Mouse (Mus musculus) lung, postnatal 0 days (tissue): ENCODE data around the gene Laptm5. TPM values are rescaled to one million over a fixed set of nuclear protein-coding genes. Genes with fewer than 3 reads are reported as not detected.

Experiments used
- ATAC-seq: fragments of 200-750 bp; cut with Nextera tagmentation; 2 replicates; pipeline ENCODE4 v1.8.0; 2017; ENCODE audit warnings: moderate library complexity
- DNase-seq: peaks from one replicate; pipeline ENCODE4 v3.0.0-alpha.2; 2016; ENCODE audit warnings: low spot score
- H3K27ac ChIP-seq: fragments of 300-500 bp; sonication (generic); 2 replicates; pipeline ENCODE4 v1.5.1; 2014; ENCODE audit warnings: antibody characterized with exemption, mild to moderate bottlenecking, low read length, mixed read lengths
- H3K27me3 ChIP-seq: fragments of 300-500 bp; sonication (generic); replicated peaks from 2 replicates; pipeline ENCODE4 v1.6.1; 2014; ENCODE audit warnings: low read length, mixed read lengths; ENCODE audit not compliant: insufficient read depth
- H3K36me3 ChIP-seq: fragments of 300-500 bp; sonication (generic); 2 replicates; pipeline ENCODE4 v1.6.1; 2014; ENCODE audit warnings: low read length, mixed read lengths; ENCODE audit not compliant: insufficient read depth
- H3K4me1 ChIP-seq: fragments of 300-500 bp; sonication (generic); 2 replicates; pipeline ENCODE4 v1.6.1; 2014; ENCODE audit warnings: antibody characterized with exemption, low read depth, low read length, mixed read lengths; ENCODE audit not compliant: insufficient read depth
- H3K4me2 ChIP-seq: fragments of 300-500 bp; sonication (generic); replicated peaks from 2 replicates; pipeline ENCODE4 v1.6.1; 2014; ENCODE audit warnings: low read depth, mild to moderate bottlenecking, low read length, moderate library complexity, mixed read lengths
- H3K4me3 ChIP-seq: fragments of 300-500 bp; sonication (generic); 2 replicates; pipeline ENCODE4 v1.5.1; 2014; ENCODE audit warnings: low read depth, low read length
- H3K9ac ChIP-seq: fragments of 300-500 bp; sonication (generic); replicated peaks from 2 replicates; pipeline ENCODE4 v1.6.1; 2014; ENCODE audit warnings: low read depth, mild to moderate bottlenecking
- H3K9me3 ChIP-seq: fragments of 300-500 bp; sonication (generic); 2 replicates; pipeline ENCODE4 v1.6.1; 2016; ENCODE audit warnings: low read length, mixed read lengths
- CTCF ChIP-seq: IDR thresholded peaks from 2 replicates; pipeline ENCODE4 v1.5.1; 2016; ENCODE audit warnings: antibody characterized with exemption, mild to moderate bottlenecking
- EP300 ChIP-seq: IDR thresholded peaks from 2 replicates; pipeline ENCODE4 v1.6.1; 2016; ENCODE audit warnings: antibody characterized with exemption, mild to moderate bottlenecking, control low read depth
- WGBS: fragments of 180-500 bp; shearing (Covaris S2); extraction: QIAGEN DNeasy Blood & Tissue Kit; methylation state at CpG from one replicate; pipeline ENCODE4 v1.1.7; 2014; 5-methylcytosine and 5-hydroxymethylcytosine counted together
- polyA plus RNA-seq: library from polyadenylated mRNA; unstranded; fragments of >200 nt; fragmentation: Nextera tagmentation; extraction: Ambion mirVana; gene quantifications from 2 replicates; pipeline ENCODE4 v1.2.1, GENCODE M21; 2015

Gene Laptm5
- polyA plus RNA-seq, 1 experiment from 2014 or later: 98.8 TPM

DNA sequence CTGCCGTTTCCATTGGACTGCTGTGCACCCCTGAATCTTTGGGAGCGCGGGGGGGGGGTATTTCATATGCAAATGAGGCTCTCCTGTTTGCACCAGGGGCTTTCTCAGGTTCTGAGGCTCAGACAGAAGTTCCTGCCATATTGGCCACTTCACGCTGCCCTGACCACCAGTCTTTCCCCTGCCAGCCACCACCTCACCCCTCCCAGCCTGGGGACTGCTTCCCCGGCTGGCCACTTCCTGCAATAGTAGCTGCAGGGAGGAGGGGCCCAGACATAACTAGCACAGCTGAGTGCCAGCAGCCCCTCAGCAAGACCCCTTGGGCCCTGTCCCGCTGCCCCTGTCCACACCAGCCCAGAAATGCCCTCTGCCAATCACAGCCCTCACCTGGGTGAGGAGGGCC is 13.3 kb downstream of the Laptm5 start:
- H3K27ac ChIP-seq: no peak overlapping the region
- WGBS: 53% methylated on average over 6 of the region's 6 CpGs
- DNase-seq: no peak
- no peak for TF ChIP-seq CTCF
- TF ChIP-seq EP300: no peak
- ATAC-seq: no peak
- no peaks in the 10 kb centered on the region for H3K27me3 ChIP-seq
- no peak overlapping the region for H3K4me3 ChIP-seq
- no peak overlapping the region for H3K4me2 ChIP-seq
- no peaks in the 10 kb centered on the region for H3K4me1 ChIP-seq
- no peaks in the 10 kb centered on the region for H3K36me3 ChIP-seq
- H3K9ac ChIP-seq: no peak overlapping the region
- H3K9me3 ChIP-seq: no peaks in the 10 kb centered on the region

DNA sequence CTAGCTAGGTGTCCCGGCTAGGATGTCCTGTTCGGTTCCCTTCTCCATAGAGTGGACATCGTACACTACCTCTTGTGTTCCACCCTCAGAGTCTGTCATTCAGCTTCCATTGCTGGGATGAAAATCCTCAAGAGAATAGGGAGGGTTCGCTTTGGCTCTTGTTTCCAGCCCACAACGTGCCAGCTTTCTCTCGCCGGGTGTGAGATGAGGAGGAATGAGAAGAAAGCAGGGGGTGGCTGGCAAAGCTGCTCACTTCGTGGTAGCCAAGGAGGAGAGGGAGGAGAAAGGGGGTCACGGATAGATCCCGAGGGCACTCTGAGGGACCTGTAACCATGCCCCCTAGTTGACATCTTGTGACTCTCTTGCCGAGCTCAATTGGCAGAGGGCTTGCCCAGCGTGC is 14.9 kb downstream of the Laptm5 start:
- no peak overlapping the region for H3K4me2 ChIP-seq
- H3K36me3 ChIP-seq: no peaks in the 10 kb centered on the region
- H3K4me1 ChIP-seq: no peaks in the 10 kb centered on the region
- DNase-seq (no peak), ATAC-seq (no peak)
- H3K27ac ChIP-seq: no peak overlapping the region
- H3K9ac ChIP-seq: no peak overlapping the region
- WGBS: 78% methylated on average over 12 of the region's 12 CpGs
- no peaks in the 10 kb centered on the region for H3K9me3 ChIP-seq
- no peaks in the 10 kb centered on the region for H3K27me3 ChIP-seq
- H3K4me3 ChIP-seq: no peak overlapping the region
- TF ChIP-seq EP300 (no peak), CTCF (no peak)

DNA sequence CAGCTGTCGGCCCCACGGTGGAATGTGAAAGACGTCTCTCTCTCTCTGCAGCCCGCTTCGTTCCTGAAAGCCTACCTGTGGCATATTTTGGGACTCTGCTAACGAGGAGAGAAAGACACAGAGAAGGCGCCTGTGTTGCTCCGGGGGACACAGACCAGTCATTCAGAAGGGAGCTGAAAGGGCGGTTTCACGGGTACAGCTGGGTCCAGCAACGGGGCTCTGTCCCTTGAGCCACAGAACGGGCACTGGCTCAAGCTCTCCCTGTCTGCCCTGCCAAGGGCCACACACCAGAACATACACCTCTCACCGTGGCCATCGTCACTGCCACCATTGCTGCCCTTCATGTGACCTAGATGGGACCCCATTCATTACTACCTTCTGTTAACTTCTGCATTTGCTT is 29.7 kb downstream of the Laptm5 start:
- H3K9ac ChIP-seq: no peak overlapping the region
- no peaks in the 10 kb centered on the region for H3K9me3 ChIP-seq
- H3K4me3 ChIP-seq: no peak overlapping the region
- H3K4me1 ChIP-seq: no peaks in the 10 kb centered on the region
- no peak for DNase-seq
- no peaks in the 10 kb centered on the region for H3K36me3 ChIP-seq
- no peak for TF ChIP-seq CTCF
- no peak for TF ChIP-seq EP300
- 38% methylated on average over 14 of the region's 14 CpGs for WGBS
- no peaks in the 10 kb centered on the region for H3K27me3 ChIP-seq
- no peak overlapping the region for H3K4me2 ChIP-seq
- no peak overlapping the region for H3K27ac ChIP-seq
- ATAC-seq: no peak

DNA sequence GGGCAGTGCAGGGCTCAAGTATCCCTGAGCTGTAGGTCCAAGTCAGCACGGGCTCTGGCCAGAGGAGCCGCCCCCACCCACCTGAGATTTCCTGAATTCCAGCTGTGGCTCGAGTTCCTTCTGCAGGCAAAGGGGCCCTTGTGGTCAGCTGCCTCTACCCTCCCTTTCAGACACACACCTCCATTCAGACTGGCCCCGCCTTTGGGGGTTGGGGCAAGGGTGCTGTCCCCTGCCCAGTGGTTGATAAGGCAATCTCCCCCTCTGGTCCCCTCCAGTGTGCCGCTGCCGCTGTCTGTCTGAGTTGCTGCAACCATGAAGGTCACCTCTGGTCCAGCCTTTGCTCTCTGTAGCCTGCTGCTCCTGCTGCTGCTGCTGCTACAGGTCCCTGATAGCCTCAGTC is 31.2 kb downstream of the Laptm5 start, which contains the start of gene Matn1:
Gene Matn1 (plus strand): TSS at position 274 of the 400 bp plus-strand sequence.
- no peak within 1 kb of the TSS for H3K4me2 ChIP-seq
- 25% methylated on average over 6 of the region's 6 CpGs for WGBS
- TF ChIP-seq EP300 (no peak), CTCF (no peak)

DNA sequence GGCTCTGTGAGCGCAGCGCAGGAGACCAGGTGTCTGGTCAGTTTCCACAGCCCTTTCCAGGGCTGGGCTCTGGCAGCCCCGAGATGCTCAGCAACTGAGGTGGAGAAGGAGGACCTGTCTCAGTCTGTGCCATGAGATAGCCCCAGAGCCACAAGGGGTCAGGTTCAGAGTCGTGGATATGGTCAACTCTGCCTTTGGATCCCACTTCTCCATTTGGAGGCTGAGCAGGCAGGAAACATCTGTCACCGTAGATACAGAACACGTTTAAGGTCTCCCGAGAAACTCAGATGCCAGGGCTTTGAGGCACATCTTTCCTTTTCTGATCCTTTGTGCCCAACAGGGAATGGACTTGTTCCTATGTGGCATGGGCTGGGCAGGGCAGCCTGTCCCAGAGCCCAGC is 31.9 kb downstream of the Laptm5 start:
- ATAC-seq: no peak
- 64% methylated on average over 7 of the region's 7 CpGs for WGBS
- Histone ChIP-seq H3K4me3 (no peak overlapping the region), H3K4me2 (no peak overlapping the region), H3K9me3 (no peaks in the 10 kb centered on the region), H3K9ac (no peak overlapping the region), H3K27me3 (no peaks in the 10 kb centered on the region), H3K36me3 (no peaks in the 10 kb centered on the region), H3K27ac (no peak overlapping the region), H3K4me1 (no peaks in the 10 kb centered on the region)
- TF ChIP-seq CTCF (no peak), EP300 (no peak)
- DNase-seq: no peak

More for the DNA sequence above, 31.2 kb downstream of the Laptm5 start, which contains the start of gene Matn1:
- ATAC-seq (0 out of 2 replicates have a peak, but pooled peaks have one; percentile 16), DNase-seq (no peak)
- Histone ChIP-seq H3K27ac (no peak within 1 kb of the TSS), H3K9ac (no peak within 1 kb of the TSS), H3K9me3 (no peaks in the 10 kb centered on the region), H3K27me3 (no peaks in the 10 kb centered on the region), H3K4me1 (no peaks in the 10 kb centered on the region), H3K36me3 (no peaks in the 10 kb centered on the region), H3K4me3 (no peak within 1 kb of the TSS)

DNA sequence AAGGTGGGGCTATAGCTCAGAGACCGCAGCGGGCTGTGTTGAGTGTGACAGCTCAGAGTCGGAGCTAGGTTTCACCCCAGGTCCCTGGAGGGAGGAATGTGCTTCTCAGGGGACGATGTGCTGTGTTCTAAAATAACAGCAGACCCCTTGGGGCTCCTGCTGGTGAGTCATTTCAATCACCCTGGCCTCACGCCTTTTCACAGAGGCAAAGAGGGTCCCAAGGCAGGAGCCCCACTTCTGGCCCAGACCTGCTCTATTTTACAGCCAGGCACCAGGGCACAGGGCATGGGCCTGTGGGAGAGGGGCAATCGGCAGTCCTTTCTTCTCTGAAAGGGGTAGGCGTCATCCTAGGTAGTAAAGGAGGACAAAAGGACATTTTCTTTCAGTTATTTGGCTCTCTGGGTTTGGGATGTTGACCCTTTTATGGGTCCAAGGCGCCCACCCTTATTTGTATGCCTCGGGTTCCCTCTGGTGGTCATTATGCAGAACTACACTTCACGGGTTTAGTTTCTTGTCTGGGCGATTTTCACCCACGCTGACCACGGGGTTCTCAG is 34.2 kb downstream of the Laptm5 start:
- Histone ChIP-seq H3K4me3 (no peak overlapping the region), H3K27ac (no peak overlapping the region), H3K27me3 (no peaks in the 10 kb centered on the region), H3K36me3 (no peaks in the 10 kb centered on the region), H3K9ac (no peak overlapping the region), H3K9me3 (no peaks in the 10 kb centered on the region), H3K4me2 (no peak overlapping the region), H3K4me1 (no peaks in the 10 kb centered on the region)
- DNase-seq (peak; percentile 40), ATAC-seq (no peak)
- TF ChIP-seq CTCF: peak; percentile 82
- TF ChIP-seq EP300: no peak
- 20% methylated on average over 13 of the region's 13 CpGs for WGBS

DNA sequence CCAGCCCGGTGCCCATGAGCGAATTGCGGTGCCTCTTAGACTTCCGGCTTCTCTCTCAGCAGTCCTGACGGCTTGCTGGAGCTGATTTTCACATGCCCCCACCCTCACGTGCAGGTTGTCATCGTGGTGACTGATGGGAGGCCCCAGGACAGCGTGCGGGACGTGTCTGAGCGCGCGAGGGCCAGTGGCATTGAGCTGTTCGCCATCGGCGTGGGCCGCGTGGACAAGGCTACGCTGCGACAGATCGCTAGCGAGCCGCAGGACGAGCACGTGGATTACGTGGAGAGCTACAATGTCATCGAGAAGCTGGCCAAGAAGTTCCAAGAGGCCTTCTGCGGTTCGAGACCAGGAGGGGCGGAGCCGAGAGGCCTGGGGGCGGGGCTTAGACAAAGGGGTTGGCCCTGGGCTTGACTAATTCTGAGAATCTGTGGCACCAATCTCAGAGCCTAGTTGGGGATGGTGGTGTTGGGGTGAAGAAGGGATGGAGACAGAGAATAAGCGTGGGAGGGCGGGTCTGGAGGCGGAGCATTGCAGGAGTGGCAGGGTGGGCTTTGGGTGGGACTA is 37.0 kb downstream of the Laptm5 start:
- ATAC-seq (no peak), DNase-seq (no peak)
- WGBS: 75% methylated on average over 35 of the region's 35 CpGs
- no peak overlapping the region for H3K4me3 ChIP-seq
- TF ChIP-seq CTCF: no peak
- no peak overlapping the region for H3K9ac ChIP-seq
- H3K36me3 ChIP-seq: no peaks in the 10 kb centered on the region
- no peaks in the 10 kb centered on the region for H3K9me3 ChIP-seq
- H3K4me1 ChIP-seq: no peaks in the 10 kb centered on the region
- H3K27me3 ChIP-seq: peaks cover 5% of the 10 kb centered on the region; the same call in 1 of the 2 replicates
- no peak overlapping the region for H3K4me2 ChIP-seq
- no peak overlapping the region for H3K27ac ChIP-seq
